Mouse (Mus musculus) myocyte (in vitro differentiated cells): ENCODE measurements around the gene Gm6408. TPM values are rescaled to one million over a fixed set of nuclear protein-coding genes. Genes with fewer than 3 reads are reported as not detected.
"Not testable (repeated sequence)": the region's sequence is repeated elsewhere in the genome, so short reads cannot be mapped to it uniquely, and the experiment has no call there.

Experiments used
- H3K27me3 ChIP-seq: one replicate; pipeline ENCODE4 v1.6.1; 2011; ENCODE audit not compliant: control insufficient read depth, insufficient read depth, insufficient read length
- H3K36me3 ChIP-seq: one replicate; pipeline ENCODE4 v1.6.1; 2011; ENCODE audit not compliant: control insufficient read depth, insufficient read depth
- H3K4me2 ChIP-seq: one replicate; pipeline ENCODE4 v1.6.1; 2011; ENCODE audit warnings: low read depth, control low read depth
- H3K4me3 ChIP-seq: one replicate; pipeline ENCODE4 v1.5.1; 2011; ENCODE audit warnings: mild to moderate bottlenecking, control low read depth, moderate library complexity
- H3K79me2 ChIP-seq: one replicate; pipeline ENCODE4 v1.6.1; 2011; ENCODE audit not compliant: control insufficient read depth, insufficient read depth
- H3ac ChIP-seq: one replicate; pipeline ENCODE4 v1.6.1; 2011; ENCODE audit not compliant: control insufficient read depth, insufficient read length
- CEBPB ChIP-seq: IDR thresholded peaks from 2 replicates; pipeline ENCODE4 v1.6.1; 2011; ENCODE audit warnings: mild to moderate bottlenecking, moderate library complexity; ENCODE audit not compliant: poor library complexity, insufficient read depth, severe bottlenecking
- E2F4 ChIP-seq: IDR thresholded peaks from one replicate; pipeline ENCODE4 v1.6.1; 2011; ENCODE audit warnings: mild to moderate bottlenecking, control low read depth, moderate library complexity; ENCODE audit not compliant: insufficient read depth
- MAX ChIP-seq: IDR thresholded peaks from one replicate; pipeline ENCODE4 v1.6.1; 2011; ENCODE audit warnings: low read depth, mild to moderate bottlenecking, control low read depth
- MYOD1 ChIP-seq, 3 experiments: IDR thresholded peaks; one replicate each; pipeline ENCODE4 v1.6.1; 2011; ENCODE audit warnings: control low read depth in 2 of 3, low read depth in 2 of 3, mild to moderate bottlenecking in 2 of 3, moderate library complexity in 1 of 3; ENCODE audit not compliant: insufficient read length in 2 of 3, control insufficient read depth in 1 of 3
- MYOG ChIP-seq, 3 experiments: IDR thresholded peaks; one replicate each; pipeline ENCODE4 v1.6.1; 2011; ENCODE audit warnings: control low read depth in 2 of 3, low read depth in 2 of 3, mild to moderate bottlenecking in 2 of 3; ENCODE audit not compliant: insufficient read length in 2 of 3, control insufficient read depth in 1 of 3, insufficient read depth in 1 of 3
- POLR2A ChIP-seq: IDR thresholded peaks from one replicate; pipeline ENCODE4 v1.6.1; 2011; ENCODE audit warnings: low read depth, mild to moderate bottlenecking, control low read depth, moderate library complexity; ENCODE audit not compliant: insufficient read length
- POLR2AphosphoS2 ChIP-seq: IDR thresholded peaks from one replicate; pipeline ENCODE4 v1.6.1; 2011; ENCODE audit warnings: low read depth, control low read depth; ENCODE audit not compliant: insufficient read length
- REST ChIP-seq: IDR thresholded peaks from one replicate; pipeline ENCODE4 v1.6.1; 2011; ENCODE audit warnings: mild to moderate bottlenecking, control low read depth, moderate library complexity; ENCODE audit not compliant: insufficient read depth, insufficient read length
- SRF ChIP-seq: IDR thresholded peaks from one replicate; pipeline ENCODE4 v1.6.1; 2011; ENCODE audit warnings: low read depth; ENCODE audit not compliant: control insufficient read depth, insufficient read length
- TCF12 ChIP-seq: IDR thresholded peaks from one replicate; pipeline ENCODE4 v1.6.1; 2011; ENCODE audit warnings: mild to moderate bottlenecking, control low read depth; ENCODE audit not compliant: poor library complexity, insufficient read depth, severe bottlenecking
- TCF3 ChIP-seq: IDR thresholded peaks from one replicate; pipeline ENCODE4 v1.6.1; 2011; ENCODE audit warnings: low read depth, control low read depth; ENCODE audit not compliant: insufficient read length
- USF1 ChIP-seq: IDR thresholded peaks from one replicate; pipeline ENCODE4 v1.6.1; 2011; ENCODE audit warnings: low read depth, mild to moderate bottlenecking, control low read depth, moderate library complexity
- polyA plus RNA-seq: library from polyadenylated mRNA; unstranded; fragments of >200 nt; fragmentation: generic; extraction: Trizol; gene quantifications from one replicate; pipeline ENCODE4 v1.2.1, GENCODE M21; 2012; ENCODE audit warnings: missing spikeins

Gm6408 gene
- not detected for polyA plus RNA-seq

DNA sequence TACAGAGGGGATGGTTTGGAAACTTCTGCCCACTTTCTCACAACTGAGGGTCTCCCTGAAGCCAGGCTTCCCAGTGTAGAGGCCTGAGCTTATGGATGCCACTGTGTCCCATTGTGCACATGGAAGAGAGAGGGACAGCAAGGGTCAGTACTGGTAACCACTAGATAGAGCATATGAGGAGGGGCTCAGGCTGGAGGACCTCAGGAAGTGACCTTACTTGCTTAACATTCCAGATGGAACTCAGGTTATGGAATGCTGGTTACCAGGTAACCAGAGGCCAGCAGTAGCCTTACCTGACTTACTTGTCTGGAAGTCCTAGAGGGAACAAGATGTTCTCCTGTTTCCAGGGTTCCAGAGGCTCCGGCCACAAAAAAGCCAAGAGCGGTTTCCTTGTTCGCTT, at the start of gene Gm6408:
TSS of gene Gm6408 (plus strand) at position 301 of the 400 bp plus-strand sequence.
- H3K36me3 ChIP-seq, H3K4me3 ChIP-seq, H3K4me2 ChIP-seq, H3K27me3 ChIP-seq, H3ac ChIP-seq, H3K79me2 ChIP-seq: not testable (repeated sequence)

- no peaks in the 10 kb centered on the region for H3K27me3 ChIP-seq
- no peaks in the 10 kb centered on the region for H3K36me3 ChIP-seq
- no peaks in the 10 kb centered on the region for H3K79me2 ChIP-seq
- H3ac ChIP-seq, result no peak overlapping the region
- no peak overlapping the region for H3K4me3 ChIP-seq
- no peak overlapping the region for H3K4me2 ChIP-seq
- TF ChIP-seq CEBPB, result no peak
- no peak for TF ChIP-seq REST
- TF ChIP-seq E2F4, result no peak
- TF ChIP-seq MAX, result no peak
- no peak for TF ChIP-seq MYOD1 (IDR thresholded peaks at IDR 0.05; ENCODE audit: control insufficient read depth in 1 of 3, insufficient read length in 2 of 3, low read depth in 2 of 3)
Measured at GRCm38 (mm10) chr5:146432476-146432875, 49.3 kb upstream of the Gm6408 start.

GRCm38 (mm10) chr5:146435316-146435715, 46.4 kb upstream of the Gm6408 start:
- no peak overlapping the region for H3K4me2 ChIP-seq
- no peak overlapping the region for H3ac ChIP-seq
- no peak overlapping the region for H3K4me3 ChIP-seq
- no peaks in the 10 kb centered on the region for H3K36me3 ChIP-seq
- H3K27me3 ChIP-seq, result no peaks in the 10 kb centered on the region
- TF ChIP-seq E2F4 (no peak), CEBPB (no peak), USF1 (no peak), TCF3 (no peak), REST (no peak), MYOD1 (IDR thresholded peaks at IDR 0.05; ENCODE audit: control insufficient read depth in 1 of 3, insufficient read length in 2 of 3, low read depth in 2 of 3) (no peak), TCF12 (no peak), POLR2AphosphoS2 (no peak), MYOG (IDR thresholded peaks at IDR 0.05; ENCODE audit: control insufficient read depth in 1 of 3, insufficient read depth in 1 of 3, insufficient read length in 2 of 3, low read depth in 2 of 3) (no peak), SRF (no peak), MAX (no peak), POLR2A (no peak)
- no peaks in the 10 kb centered on the region for H3K79me2 ChIP-seq

DNA sequence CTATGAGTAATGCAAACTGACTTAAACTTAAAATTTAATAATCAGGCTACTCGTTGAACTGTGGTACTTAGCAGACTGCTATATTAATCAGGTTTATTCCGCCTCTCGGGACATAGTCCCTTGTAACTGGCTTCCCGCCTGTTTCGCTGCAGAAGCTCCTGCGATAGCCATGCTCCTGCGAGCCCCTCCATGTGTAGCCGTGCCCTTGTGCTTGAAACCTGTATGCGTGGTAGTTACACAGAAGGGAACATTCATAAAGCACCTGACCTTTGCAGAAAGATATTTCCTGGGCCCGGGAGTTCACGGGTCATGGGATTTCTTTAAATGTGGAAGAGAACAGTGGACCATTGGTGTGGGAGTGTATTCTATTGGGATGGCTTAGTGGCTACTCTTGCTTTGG, 45.0 kb upstream of the Gm6408 start:
- no peaks in the 10 kb centered on the region for H3K36me3 ChIP-seq
- no peak overlapping the region for H3K4me2 ChIP-seq
- H3K79me2 ChIP-seq, result no peaks in the 10 kb centered on the region
- no peak overlapping the region for H3K4me3 ChIP-seq
- no peak for TF ChIP-seq CEBPB
- TF ChIP-seq MYOD1 (IDR thresholded peaks at IDR 0.05; ENCODE audit: control insufficient read depth in 1 of 3, insufficient read length in 2 of 3, low read depth in 2 of 3), result no peak
- TF ChIP-seq USF1, result no peak
- no peak for TF ChIP-seq REST
- TF ChIP-seq POLR2AphosphoS2, result no peak
- no peak for TF ChIP-seq TCF3
- no peak for TF ChIP-seq TCF12
- TF ChIP-seq MAX, result no peak
- TF ChIP-seq POLR2A, result no peak
- no peak for TF ChIP-seq SRF
- TF ChIP-seq MYOG (IDR thresholded peaks at IDR 0.05; ENCODE audit: control insufficient read depth in 1 of 3, insufficient read depth in 1 of 3, insufficient read length in 2 of 3, low read depth in 2 of 3), result no peak
- no peak for TF ChIP-seq E2F4
- no peak overlapping the region for H3ac ChIP-seq
- H3K27me3 ChIP-seq, result no peaks in the 10 kb centered on the region

GRCm38 (mm10) chr5:146439152-146439781, 42.5 kb upstream of the Gm6408 start:
- no peaks in the 10 kb centered on the region for H3K27me3 ChIP-seq
- no peaks in the 10 kb centered on the region for H3K79me2 ChIP-seq
- H3K36me3 ChIP-seq, result no peaks in the 10 kb centered on the region
- no peak overlapping the region for H3K4me3 ChIP-seq
- H3K4me2 ChIP-seq, result no peak overlapping the region
- no peak for TF ChIP-seq TCF3
- TF ChIP-seq MAX, result no peak
- TF ChIP-seq E2F4, result no peak
- TF ChIP-seq MYOG (IDR thresholded peaks at IDR 0.05; ENCODE audit: control insufficient read depth in 1 of 3, insufficient read depth in 1 of 3, insufficient read length in 2 of 3, low read depth in 2 of 3), result no peak
- TF ChIP-seq POLR2A, result no peak
- no peak for TF ChIP-seq CEBPB
- TF ChIP-seq SRF, result no peak
- TF ChIP-seq POLR2AphosphoS2, result no peak
- TF ChIP-seq MYOD1 (IDR thresholded peaks at IDR 0.05; ENCODE audit: control insufficient read depth in 1 of 3, insufficient read length in 2 of 3, low read depth in 2 of 3), result no peak
- no peak for TF ChIP-seq TCF12
- no peak for TF ChIP-seq REST
- TF ChIP-seq USF1, result no peak
- no peak overlapping the region for H3ac ChIP-seq
